Mouse (Mus musculus) embryonic stem cell, embryonic (primary cell): Measurements from ENCODE around the gene Rarres2.

Experiments
- CTCF ChIA-PET, 4 experiments: fragments of 300-600 bp in 2 of 4; fragments of 350-600 bp in 2 of 4; sonication (Branson Sonifier 250); formaldehyde crosslinking; loops; one replicate each; lab custom pipeline; 2022; ENCODE audit warnings: inconsistent platforms in 2 of 4; lab: Charles Lee
- POLR2A ChIA-PET, 4 experiments: fragments of 300-600 bp in 2 of 4; fragments of 350-600 bp in 2 of 4; sonication (Branson Sonifier 250); formaldehyde crosslinking; loops; one replicate each; lab custom pipeline; 2022; ENCODE audit warnings: antibody characterized with exemption in 4 of 4, inconsistent platforms in 1 of 4; lab: Charles Lee

The Rarres2 gene

DNA sequence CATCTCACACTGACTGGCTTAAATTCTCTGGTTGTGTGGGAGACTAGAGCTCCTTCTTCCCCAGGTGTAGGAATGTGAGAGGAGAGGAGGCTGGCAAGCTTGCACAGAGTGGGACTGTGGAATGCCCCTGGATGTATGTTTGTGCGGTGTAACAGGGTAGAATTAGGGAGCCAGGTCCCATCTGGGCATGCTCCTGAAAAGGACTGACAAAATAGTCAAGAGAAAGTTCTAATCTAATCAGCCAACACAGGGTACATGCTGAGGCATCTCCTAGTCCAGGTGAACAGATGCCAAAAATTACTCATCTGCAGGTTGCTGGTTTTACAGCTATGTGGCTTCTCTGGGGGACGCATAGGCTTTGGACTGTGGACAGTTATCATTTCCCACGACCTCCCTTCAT is 16.6 kb downstream of the Rarres2 start:
- POLR2A ChIA-PET = interaction anchor here in 3 of 4 experiments (0.6 to 2.4 kb wide), 8 partner anchors 12 to 1102 kb away, joined by 3 to 9 read pairs (median 3); partner anchors contain the start of genes Malsu1 (in 1 of the 3) and Zfp775 (in 1 of the 3)
- CTCF ChIA-PET = interaction anchor here in 2 of 4 experiments (0.6 to 1.1 kb wide), 4 partner anchors 57 to 531 kb away, joined by 3 read pairs; no protein-coding TSS in a partner anchor

DNA sequence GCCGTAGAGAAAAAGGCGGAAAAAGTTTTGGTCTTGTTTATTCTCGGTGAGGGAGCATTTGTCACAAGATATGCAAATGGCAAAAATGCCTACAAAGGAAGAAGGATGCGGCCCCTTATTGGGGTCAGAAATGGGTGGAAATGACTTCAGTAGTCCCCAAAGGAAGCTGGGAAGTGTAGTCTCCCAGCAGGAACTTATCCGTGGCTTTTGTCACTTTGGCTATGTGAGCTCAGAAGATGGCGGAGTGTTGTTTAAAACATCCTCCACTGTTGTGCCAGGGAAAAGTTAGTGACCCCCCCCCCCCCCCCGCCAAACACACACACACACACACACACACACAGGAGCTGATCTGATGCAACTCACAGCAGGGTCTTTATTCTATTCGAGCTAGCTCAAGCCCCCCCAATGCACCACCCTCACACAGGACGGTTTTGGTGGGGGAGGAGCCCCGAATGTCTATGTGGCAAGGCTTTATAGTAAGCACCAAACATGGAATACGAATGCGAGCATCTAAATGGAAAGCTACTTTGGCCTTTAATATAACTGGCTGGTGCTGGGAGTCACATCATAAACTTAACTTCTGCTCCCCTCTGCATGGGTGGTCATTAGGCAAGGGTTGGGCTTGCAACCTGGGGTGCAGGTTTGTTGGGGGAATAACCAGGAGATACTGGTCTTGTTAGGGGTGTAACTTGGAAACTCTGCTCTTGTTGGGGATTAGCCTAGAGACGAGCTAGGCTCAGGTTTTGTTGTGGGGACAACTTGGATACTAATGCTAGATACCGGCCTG is 17.3 kb downstream of the Rarres2 start:
- ChIA-PET CTCF (interaction anchor here in 3 of 4 experiments (0.6 to 1.3 kb wide), 10 partner anchors 16 to 530 kb away, joined by 3 to 15 read pairs (median 6); partner anchors contain the start of gene AI854703 (in 1 of the 3)), POLR2A (interaction anchor here (0.6 to 2.4 kb wide), 30 partner anchors 11 to 1102 kb away, joined by 3 to 10 read pairs (median 3); partner anchors contain the start of genes Atp6v0e2 (in 2 of the 4), Gm44965 (in 2 of the 4), Repin1 (in 2 of the 4) and Krba1 (in 1 of the 4))

DNA sequence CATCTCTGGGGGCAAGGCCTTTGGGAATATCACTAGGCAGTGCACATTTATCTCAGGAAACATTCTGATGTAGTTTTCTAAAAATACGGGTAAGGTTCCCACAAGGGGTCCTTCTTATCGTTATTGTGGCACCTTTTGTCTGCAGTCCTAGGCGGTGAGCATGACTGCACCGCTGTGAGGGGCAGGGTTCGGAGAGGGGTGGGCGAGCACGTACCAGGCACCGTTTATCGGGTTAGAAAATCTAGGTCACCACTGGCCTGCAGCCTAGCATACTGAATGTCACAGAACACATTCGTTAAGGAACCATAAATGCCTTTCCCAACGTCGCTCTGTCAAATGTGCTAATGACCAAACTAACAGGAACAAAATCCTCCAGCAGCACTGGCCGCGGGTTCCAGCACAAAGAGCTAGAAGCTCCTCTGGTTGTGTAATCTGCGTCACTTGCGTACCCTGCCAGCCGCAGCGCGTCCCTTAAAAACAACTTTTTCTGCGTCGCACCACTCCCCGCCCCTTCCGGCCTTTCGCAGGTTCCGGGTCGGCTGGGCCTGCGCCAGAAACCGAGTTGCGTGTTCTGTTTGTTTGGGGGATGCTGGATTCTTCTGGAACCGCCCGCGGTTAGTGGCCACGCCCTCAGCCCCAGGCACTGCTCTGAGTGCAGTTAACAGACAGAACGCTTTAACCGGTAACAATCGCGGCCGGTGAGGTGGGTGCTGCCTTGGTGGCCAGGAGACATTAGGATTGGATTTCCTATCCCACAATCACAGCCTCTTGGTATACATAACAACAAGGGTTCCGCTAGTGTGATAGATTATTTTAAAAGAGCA is 18.1 kb downstream of the Rarres2 start, which contains the start of gene Lrrc61:
Lrrc61 (plus strand) TSS at position 517 of the 824 bp plus-strand sequence.
- ChIA-PET POLR2A (interaction anchor here in 3 of 4 experiments (0.6 to 2.4 kb wide), 30 partner anchors 12 to 519 kb away, joined by 3 to 10 read pairs (median 3); partner anchors contain the start of genes Atp6v0e2 (in 2 of the 3), Gm44965 (in 2 of the 3), Repin1 (in 2 of the 3) and Krba1 (in 1 of the 3)), CTCF (interaction anchor here in 3 of 4 experiments (0.6 to 1.3 kb wide), 7 partner anchors 15 to 185 kb away, joined by 4 to 15 read pairs (median 10); partner anchors contain the start of gene AI854703 (in 1 of the 3))

DNA sequence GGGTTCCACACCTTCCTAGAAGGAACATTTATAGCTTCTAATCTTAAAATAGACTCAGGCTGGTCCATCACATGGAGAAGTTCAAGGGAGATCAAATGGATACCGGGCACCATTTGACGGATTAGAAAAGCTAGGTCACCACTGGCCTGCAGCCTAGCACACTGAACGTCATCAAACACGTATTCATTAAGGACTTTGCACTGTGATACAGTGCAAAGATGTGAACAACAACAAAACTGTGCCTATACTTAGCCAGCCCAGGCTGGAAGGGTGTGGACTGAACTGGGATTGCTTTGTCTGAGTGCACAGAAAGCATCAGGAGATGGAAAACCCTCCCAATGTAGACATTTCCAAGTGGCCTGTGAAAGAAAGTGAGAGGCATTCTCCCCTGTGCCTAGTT is 18.8 kb downstream of the Rarres2 start:
- POLR2A ChIA-PET = interaction anchor here in 3 of 4 experiments (0.6 to 2.1 kb wide), 7 partner anchors 13 to 35 kb away, joined by 3 to 8 read pairs (median 3); partner anchors contain the start of gene Atp6v0e2 (in 1 of the 3)
- CTCF ChIA-PET = interaction anchor here in 1 of 4 experiments (0.6 kb wide), 1 partner anchor 14 kb away, joined by 3 read pairs; no protein-coding TSS in a partner anchor

DNA sequence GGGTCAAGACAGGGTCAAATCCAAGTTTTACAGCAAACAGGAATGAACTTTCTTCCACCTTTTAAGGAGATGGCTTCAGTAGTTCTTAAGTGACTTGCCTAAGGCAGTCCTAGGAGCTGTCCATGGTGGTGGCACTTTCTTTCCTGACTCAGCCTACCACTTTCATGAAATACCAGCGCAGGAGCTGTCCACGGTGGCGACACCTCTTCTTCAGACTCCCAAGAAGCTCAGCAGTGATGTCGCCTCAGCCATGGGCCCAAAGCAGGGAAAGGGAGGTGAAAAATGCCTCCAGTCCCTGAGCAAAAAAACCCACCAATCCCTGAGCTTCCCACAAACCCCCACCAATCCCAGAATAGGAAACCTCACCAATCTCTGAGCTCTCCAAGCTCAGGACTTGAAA is 19.7 kb downstream of the Rarres2 start:
- ChIA-PET POLR2A (interaction anchor here in 3 of 4 experiments (0.8 to 2.1 kb wide), 9 partner anchors 12 to 130 kb away, joined by 3 to 7 read pairs (median 4); partner anchors contain the start of genes Atp6v0e2 (in 2 of the 3), Gm44965 (in 1 of the 3) and Repin1 (in 1 of the 3)), CTCF (interaction anchor here in 3 of 4 experiments (0.6 to 1.1 kb wide), 10 partner anchors 13 to 307 kb away, joined by 3 to 4 read pairs (median 3); partner anchors contain the start of genes AI854703 (in 1 of the 3), Gimap8 (in 1 of the 3), Gm44965 (in 1 of the 3) and Repin1 (in 1 of the 3))

DNA sequence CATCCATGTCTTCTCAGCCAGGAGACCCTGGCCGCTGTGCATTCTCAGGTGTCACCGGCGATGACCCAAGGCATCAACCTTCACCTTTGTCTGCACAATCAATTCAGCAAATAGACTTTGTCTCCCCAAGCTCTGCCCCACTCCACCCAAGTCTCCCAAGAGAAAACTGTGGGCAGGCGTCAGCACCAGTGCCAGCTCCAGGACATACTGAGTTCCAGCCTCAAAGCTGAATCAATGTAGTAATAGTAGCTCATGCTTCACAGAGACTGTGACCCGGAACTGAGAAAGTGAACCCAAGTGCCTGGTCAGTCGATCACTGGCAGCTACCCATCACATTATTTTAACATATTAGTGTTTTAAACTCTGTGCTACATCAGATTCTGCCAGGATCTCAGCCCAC is 24.3 kb downstream of the Rarres2 start:
- POLR2A ChIA-PET = no interaction called here
- CTCF ChIA-PET = interaction anchor here in 3 of 4 experiments (0.6 to 1.4 kb wide), 5 partner anchors 8 to 757 kb away, joined by 3 to 4 read pairs (median 3); no protein-coding TSS in a partner anchor

DNA sequence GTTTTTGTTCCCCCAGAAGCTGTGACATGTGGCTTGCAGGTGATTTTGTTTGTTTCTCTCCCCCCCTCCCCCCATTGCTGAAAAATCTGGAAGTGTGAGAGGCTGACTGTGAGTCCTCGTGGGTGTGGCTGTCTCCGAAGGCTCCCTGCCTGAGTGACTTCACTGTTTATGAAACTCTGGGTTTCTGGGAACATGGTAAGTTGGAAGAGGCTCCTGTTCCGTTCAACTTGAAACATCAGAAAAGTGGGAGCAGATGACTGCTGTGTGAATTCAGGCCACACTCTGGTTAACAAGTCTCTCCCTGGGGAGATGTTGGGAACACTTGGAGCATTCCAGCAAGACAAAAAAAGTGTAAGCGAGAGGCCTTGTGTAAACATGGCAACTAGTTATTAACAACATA is 25.7 kb downstream of the Rarres2 start:
- CTCF ChIA-PET = interaction anchor here (0.6 to 1.3 kb wide), 11 partner anchors 9 to 369 kb away, joined by 3 to 5 read pairs (median 4); partner anchors contain the start of gene Atp6v0e2 (in 2 of the 4)
- POLR2A ChIA-PET = interaction anchor here in 2 of 4 experiments (0.5 to 0.7 kb wide), 2 partner anchors 283 to 382 kb away, joined by 3 to 4 read pairs; no protein-coding TSS in a partner anchor

DNA sequence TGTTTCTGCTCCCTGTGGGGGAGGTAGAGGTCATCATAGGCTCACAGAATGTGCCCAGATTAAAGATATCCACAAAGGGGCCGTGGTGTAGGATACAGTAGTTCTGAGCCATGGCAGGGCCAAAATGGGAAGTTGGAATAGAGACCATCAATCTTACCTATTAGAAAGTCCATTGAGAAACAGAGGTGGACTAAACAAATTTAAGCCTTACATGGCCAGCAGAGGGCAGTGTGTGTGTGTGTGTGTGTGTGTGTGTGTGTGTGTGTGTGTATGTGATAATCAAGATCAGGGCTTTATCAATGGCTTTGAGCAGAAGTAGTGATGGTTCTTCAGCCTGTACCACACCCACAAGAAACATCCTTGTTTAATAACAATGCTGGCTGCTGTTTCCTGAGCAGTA is 26.3 kb downstream of the Rarres2 start:
- CTCF ChIA-PET = interaction anchor here (0.7 to 1.2 kb wide), 8 partner anchors 9 to 224 kb away, joined by 3 to 5 read pairs (median 4); partner anchors contain the start of gene Atp6v0e2 (in 2 of the 4)

DNA sequence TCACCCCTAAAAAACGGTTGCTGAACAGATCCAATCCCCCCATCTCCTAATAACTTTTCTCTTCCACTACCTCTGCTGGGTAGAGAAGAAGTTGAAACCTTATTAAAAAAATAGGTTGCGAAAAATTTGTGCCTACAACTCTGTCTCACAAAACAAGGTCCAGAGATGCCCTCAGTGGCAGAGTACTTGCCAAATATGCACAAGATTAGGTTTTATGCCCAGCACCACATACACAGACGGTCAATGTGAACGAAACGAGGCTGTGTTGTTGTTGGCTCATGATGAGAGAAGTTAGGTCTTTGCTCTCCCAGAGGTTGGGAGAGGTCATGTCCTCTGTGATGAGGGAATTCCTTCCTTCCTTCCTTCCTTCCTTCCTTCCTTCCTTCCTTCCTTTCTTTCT is 27.3 kb downstream of the Rarres2 start:
- POLR2A ChIA-PET = no interaction called here

More for the DNA sequence above, 26.3 kb downstream of the Rarres2 start:
- POLR2A ChIA-PET = interaction anchor here in 1 of 4 experiments (0.7 kb wide), 1 partner anchor 283 kb away, joined by 3 read pairs; no protein-coding TSS in a partner anchor

DNA sequence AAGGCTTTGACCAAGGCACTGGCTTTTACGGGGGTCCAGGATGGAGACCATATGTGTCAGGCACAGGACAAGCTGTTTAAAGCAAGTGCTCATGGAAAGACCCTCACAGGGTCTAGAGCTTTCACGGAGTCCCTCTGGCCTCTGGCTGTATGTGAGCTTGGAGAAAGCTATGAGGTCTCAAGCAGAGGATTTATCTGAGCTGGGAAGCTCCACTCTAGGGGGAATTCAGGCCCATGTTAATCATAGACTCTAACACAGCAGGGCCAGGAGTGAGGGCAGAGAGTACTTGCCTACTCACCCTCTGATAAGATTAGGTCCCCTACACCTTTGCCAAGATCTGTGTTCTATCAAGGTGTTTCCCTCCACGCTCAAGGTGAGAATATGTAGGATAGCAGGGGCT is 30.0 kb downstream of the Rarres2 start:
- ChIA-PET POLR2A (interaction anchor here in 1 of 4 experiments (1.6 kb wide), 1 partner anchor 51 kb away, joined by 5 read pairs; the partner anchor contains the start of genes Gm44965 and Repin1), CTCF (no interaction called here)

More for the DNA sequence above, 27.3 kb downstream of the Rarres2 start:
- CTCF ChIA-PET = no interaction called here

DNA sequence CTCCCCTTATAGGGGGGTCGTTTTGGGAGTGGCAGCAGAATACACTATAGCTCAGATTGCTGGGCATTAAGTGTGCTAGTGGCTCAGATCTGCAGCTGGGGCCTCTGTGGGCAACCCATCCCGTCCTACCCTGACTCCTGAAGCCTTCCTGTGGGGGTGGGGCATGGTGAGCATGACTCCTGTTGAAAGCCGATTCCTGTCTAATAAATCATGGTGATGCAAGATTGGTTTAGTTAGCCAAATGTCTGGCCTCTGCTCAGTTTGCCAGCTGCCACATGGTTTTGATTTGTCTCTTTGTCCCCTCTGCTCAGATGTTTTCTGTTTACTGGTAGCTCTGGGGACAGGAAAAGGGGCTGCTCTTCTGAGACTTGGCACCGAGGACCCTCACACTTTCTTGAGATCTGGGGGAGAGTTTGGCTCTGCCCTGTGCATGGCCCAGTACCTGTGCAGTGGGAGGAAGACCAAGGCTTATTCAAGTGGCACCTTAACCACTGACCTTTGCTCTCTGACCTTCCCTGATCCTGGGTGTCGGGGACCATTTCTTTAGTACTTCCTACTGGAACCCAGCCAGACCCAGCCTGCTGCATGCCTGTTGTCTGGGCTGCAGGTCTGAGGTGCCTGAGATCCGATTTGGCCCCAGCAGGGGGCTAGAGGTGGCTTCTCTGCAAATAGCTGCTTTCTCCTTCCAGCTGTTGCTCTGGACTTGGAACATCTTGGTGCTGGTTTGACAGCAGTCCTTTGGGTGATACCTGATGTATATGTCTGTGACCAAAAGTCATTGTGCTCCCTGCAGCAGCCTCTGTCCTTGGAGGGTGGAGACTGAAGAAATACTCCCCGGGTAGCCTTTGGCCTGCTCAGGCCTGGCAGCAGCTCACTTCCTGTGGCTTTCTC is 30.8 kb downstream of the Rarres2 start:
- ChIA-PET POLR2A (interaction anchor here in 2 of 4 experiments (1.1 to 1.6 kb wide), 3 partner anchors 11 to 52 kb away, joined by 3 to 6 read pairs (median 5); partner anchors contain the start of genes Gm44965 (in 1 of the 2) and Repin1 (in 1 of the 2)), CTCF (interaction anchor here in 1 of 4 experiments (0.5 kb wide), 1 partner anchor 319 kb away, joined by 3 read pairs; no protein-coding TSS in a partner anchor)

DNA sequence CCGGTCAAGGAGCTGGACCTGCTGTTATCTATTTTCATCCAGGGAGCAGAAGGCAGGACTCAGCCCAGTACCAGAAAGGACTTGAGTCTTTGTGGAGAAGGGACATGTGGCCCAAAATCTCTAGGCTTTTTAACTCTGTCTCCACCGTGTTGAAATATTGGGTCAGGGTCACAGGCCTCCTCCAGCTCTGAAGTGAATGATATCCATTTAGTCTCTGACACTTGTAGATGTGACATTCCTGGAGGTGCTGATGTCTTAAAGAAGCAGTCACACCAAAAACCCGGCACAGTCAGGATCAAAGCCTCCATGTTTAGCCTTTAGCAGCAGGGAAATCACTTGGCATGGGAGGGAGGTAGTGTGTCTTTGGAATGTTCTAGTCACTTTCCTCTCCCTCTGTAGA is 31.9 kb downstream of the Rarres2 start:
- ChIA-PET CTCF (interaction anchor here in 2 of 4 experiments (0.7 to 1.3 kb wide), 2 partner anchors 12 to 87 kb away, joined by 3 to 4 read pairs; no protein-coding TSS in a partner anchor), POLR2A (interaction anchor here in 2 of 4 experiments (0.9 to 1.6 kb wide), 4 partner anchors 12 to 62 kb away, joined by 3 to 6 read pairs (median 4); partner anchors contain the start of genes Gm44965 (in 1 of the 2), Lrrc61 (in 1 of the 2) and Repin1 (in 1 of the 2))

DNA sequence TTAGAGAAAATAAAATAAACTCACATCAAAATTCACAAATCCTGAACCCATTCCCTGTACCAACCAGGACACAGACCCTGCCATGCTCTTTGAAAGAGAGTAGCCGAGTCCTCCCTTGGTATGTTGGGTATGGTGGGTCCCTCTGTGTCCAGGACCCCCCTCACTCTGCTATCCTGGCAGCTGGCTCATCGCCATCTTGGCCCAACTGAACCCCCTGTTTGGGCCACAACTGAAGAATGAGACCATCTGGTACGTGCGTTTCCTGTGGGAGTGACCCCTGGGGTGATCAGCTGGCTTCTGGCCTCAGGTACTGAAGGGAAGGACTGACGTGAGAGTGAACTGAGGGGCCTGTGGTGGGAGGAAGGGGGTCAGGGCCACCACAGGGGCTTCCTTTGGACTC is 32.7 kb downstream of the Rarres2 start:
- POLR2A ChIA-PET = interaction anchor here in 2 of 4 experiments (0.6 to 1.6 kb wide), 4 partner anchors 13 to 63 kb away, joined by 3 to 6 read pairs (median 3); partner anchors contain the start of gene Lrrc61 (in 1 of the 2)
- CTCF ChIA-PET = interaction anchor here (0.5 to 1.8 kb wide), 29 partner anchors 8 to 549 kb away, joined by 3 to 8 read pairs (median 3); partner anchors contain the start of genes Gm44965 (in 1 of the 4), Lrrc61 (in 1 of the 4) and Repin1 (in 1 of the 4)

DNA sequence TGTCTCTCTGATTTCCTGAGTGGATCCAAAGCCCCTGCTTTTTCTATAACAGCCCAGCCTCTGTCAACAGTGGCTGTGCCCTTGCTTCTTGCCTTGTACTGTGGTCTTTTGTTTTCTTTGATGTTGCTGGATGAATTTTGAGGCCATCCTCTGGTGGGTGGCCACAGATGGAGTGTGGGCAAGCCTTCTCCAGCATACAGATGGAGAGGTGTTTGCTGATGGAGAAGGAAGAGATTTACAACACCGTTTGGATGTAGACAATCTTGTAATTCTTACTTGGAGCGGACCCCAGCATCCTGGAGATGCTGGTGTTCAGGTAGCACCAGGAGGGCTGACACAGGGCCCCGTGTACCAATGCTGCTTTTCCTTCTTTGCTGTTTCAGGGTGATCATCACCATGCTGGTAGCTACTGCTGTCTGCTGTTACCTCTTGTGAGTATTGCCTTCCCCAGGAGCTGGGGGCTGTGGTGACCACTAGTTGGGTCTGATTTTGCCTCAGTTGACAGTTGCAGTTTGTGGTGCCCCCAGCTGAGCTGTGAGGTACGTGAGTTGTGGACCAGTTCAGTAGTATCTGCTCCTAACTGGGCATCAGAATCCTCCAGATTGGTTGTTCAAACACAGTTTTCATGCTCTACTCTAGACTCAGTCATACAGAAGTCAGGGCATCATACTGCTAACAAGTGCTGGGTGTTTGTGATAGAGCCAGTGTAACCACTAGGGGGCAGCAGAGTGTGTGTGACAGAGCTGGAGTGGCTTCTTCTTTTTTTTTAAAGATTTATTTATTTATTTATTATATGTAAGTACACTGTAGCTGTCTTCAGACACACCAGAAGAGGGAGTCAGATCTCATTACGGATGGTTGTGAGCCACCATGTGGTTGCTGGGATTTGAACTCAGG is 33.5 kb downstream of the Rarres2 start:
- CTCF ChIA-PET = interaction anchor here (0.5 to 1.9 kb wide), 31 partner anchors 9 to 550 kb away, joined by 3 to 8 read pairs (median 3); partner anchors contain the start of genes Gm44965 (in 1 of the 4), Lrrc61 (in 1 of the 4) and Repin1 (in 1 of the 4)
- POLR2A ChIA-PET = interaction anchor here in 1 of 4 experiments (0.6 kb wide), 1 partner anchor 16 kb away, joined by 3 read pairs; no protein-coding TSS in a partner anchor
